Mouse (Mus musculus) midbrain, embryonic 12.5 days (tissue): ENCODE data around the gene Nipsnap1. TPM values are rescaled to one million over a fixed set of nuclear protein-coding genes. Genes with fewer than 3 reads are reported as not detected.

Source experiments
- ATAC-seq: fragments of 200-750 bp; cut with Nextera tagmentation; 2 replicates; pipeline ENCODE4 v1.8.0; 2017; ENCODE audit warnings: low read depth, moderate TSS enrichment, moderate library complexity; ENCODE audit not compliant: low FRiP score
- H3K27ac ChIP-seq: fragments of 300-500 bp; sonication (generic); replicated peaks from 2 replicates; pipeline ENCODE4 v1.5.1; 2016; ENCODE audit warnings: mild to moderate bottlenecking
- H3K27me3 ChIP-seq: fragments of 300-500 bp; sonication (generic); 2 replicates; pipeline ENCODE4 v1.6.1; 2016; ENCODE audit warnings: mild to moderate bottlenecking
- H3K36me3 ChIP-seq: fragments of 300-500 bp; sonication (generic); 2 replicates; pipeline ENCODE4 v1.6.1; 2016
- H3K4me1 ChIP-seq: fragments of 300-500 bp; sonication (generic); 2 replicates; pipeline ENCODE4 v1.6.1; 2016
- H3K4me2 ChIP-seq: fragments of 300-500 bp; sonication (generic); replicated peaks from 2 replicates; pipeline ENCODE4 v1.6.1; 2016; ENCODE audit warnings: mild to moderate bottlenecking, moderate library complexity
- H3K4me3 ChIP-seq: fragments of 300-500 bp; sonication (generic); 2 replicates; pipeline ENCODE4 v1.5.1; 2016; ENCODE audit warnings: mild to moderate bottlenecking
- H3K9ac ChIP-seq: fragments of 300-500 bp; sonication (generic); replicated peaks from 2 replicates; pipeline ENCODE4 v1.6.1; 2016; ENCODE audit warnings: mild to moderate bottlenecking, moderate library complexity
- H3K9me3 ChIP-seq: fragments of 300-500 bp; sonication (generic); 2 replicates; pipeline ENCODE4 v1.6.1; 2016; ENCODE audit warnings: mild to moderate bottlenecking
- WGBS: fragments of 180-500 bp; shearing (Covaris S2); methylation state at CpG from one replicate; pipeline ENCODE4 v1.1.7; 2016; 5-methylcytosine and 5-hydroxymethylcytosine counted together
- polyA plus RNA-seq: library from polyadenylated mRNA; unstranded; fragments of >200 nt; fragmentation: Nextera tagmentation; extraction: Ambion mirVana; gene quantifications from 2 replicates; pipeline ENCODE4 v1.2.1, GENCODE M21; 2016

The Nipsnap1 gene
- polyA plus RNA-seq, 1 experiment from 2014 or later, result 95.8 TPM

DNA sequence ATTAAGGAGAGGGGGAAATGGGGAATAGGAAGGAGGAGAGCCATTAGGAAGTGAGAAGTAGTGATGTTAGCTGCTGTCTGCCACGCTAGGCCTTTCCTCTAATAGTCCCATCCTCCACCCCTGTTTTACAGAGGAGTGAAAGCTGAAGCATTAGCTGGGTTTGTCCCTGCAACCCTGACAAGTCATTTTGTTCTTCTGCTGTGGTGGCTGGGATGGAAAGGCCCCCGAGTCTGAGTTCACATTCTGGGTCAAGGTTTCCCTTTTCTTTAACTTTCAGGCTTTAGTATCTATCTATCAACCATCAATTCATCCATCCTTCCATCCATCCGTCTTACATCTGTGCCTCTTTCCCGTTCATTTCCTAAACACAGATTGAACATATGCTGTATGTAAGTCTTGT, 7.3 kb downstream of the Nipsnap1 start:
- Histone ChIP-seq H3K4me1 (no peaks in the 10 kb centered on the region), H3K27ac (no peak overlapping the region), H3K9me3 (no peaks in the 10 kb centered on the region), H3K4me3 (no peak overlapping the region), H3K9ac (no peak overlapping the region), H3K36me3 (peaks cover 31% of the 10 kb centered on the region), H3K27me3 (no peaks in the 10 kb centered on the region), H3K4me2 (no peak overlapping the region)
- no peak for ATAC-seq
- 78% methylated on average over 4 of the region's 4 CpGs for WGBS

DNA sequence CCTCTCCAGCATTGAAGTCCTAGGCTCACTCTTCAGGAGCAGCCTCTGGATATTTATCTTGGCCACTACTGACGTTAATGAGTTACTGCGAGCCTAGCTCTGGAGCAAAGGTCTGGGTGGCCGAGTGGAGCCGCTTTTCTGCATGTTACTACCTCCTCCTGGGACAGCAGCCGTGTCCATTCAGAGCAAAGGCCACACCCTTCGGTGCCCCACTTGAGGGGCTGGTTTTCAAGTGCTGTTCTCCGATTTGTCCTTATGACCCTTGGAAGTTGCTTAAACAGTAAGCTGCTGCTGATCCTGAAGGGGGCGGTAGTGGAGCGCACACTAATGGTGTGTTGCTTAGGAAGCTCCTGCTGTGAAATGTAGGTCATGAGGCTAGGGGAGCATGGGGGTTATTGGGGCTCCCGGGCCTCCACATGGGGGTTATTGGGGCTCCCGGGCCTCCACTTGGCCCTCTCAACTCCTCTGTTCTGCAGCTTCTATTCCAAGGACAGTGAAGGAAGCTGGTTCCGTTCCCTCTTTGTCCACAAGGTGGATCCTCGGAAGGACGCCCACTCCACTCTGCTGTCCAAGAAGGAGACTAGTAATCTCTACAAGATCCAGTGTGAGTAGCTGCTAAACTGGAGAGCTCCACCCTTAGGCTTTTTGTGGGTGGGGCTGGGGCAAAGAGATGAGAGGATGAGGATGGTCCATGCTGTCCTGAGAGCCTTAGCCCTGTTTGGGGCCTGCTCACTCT, 9.3 kb downstream of the Nipsnap1 start:
- Histone ChIP-seq H3K4me1 (no peaks in the 10 kb centered on the region), H3K27ac (no peak overlapping the region), H3K4me2 (no peak overlapping the region), H3K9me3 (no peaks in the 10 kb centered on the region), H3K9ac (no peak overlapping the region), H3K27me3 (no peaks in the 10 kb centered on the region), H3K4me3 (no peak overlapping the region), H3K36me3 (peaks cover 34% of the 10 kb centered on the region)
- no peak for ATAC-seq
- 63% methylated on average over 14 of the region's 14 CpGs for WGBS

DNA sequence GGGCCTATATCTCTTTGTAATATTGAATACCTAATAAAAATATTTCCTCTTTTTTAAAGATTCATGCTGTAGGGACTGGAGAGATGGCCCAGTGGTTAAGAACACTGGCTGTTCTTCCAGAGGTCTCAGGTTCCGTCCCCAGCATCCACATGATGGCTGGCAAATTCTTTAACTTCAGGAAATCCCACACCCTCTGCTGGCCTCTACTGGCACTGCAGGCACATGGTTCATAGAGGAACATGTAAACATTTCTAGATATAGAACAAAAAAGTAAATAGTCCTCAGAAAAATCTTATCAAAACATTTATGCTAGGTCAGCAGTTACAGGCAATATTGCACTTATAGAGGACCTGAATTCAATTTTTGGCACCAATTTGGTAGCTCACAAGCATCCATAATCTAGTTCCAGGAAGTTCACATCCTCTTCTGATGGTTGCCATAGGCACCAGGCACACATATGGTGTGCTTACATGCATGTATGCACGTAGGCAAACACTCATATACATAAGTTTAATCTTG, 11.7 kb downstream of the Nipsnap1 start:
- H3K9ac ChIP-seq, result no peak overlapping the region
- ATAC-seq, result no peak
- no peak overlapping the region for H3K4me3 ChIP-seq
- H3K36me3 ChIP-seq, result peaks cover 58% of the 10 kb centered on the region
- H3K4me2 ChIP-seq, result no peak overlapping the region
- WGBS, result 72% methylated on average over 2 of the region's 2 CpGs
- H3K27me3 ChIP-seq, result no peaks in the 10 kb centered on the region
- H3K27ac ChIP-seq, result no peak overlapping the region
- H3K4me1 ChIP-seq, result no peaks in the 10 kb centered on the region
- H3K9me3 ChIP-seq, result no peaks in the 10 kb centered on the region

DNA sequence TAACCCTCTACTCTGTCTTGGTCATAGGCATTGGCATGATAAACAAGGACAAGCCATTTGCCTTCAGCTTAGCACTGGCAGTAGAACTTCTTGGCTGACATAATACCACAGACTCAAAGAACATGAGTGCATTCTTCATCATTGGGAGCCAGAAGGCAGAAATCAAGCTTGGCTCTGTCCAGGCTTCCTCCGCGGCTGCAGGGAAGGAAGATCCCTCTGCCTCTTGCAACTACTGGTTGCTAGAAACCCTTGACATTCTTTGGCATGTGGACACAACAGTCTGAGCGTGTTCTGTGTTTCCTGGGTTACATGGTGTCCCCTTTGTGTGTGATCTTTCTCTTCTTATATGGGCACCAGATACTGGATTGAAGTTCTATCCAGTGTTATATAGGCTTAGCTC, 13.2 kb downstream of the Nipsnap1 start:
- no peak for ATAC-seq
- H3K4me1 ChIP-seq, result no peaks in the 10 kb centered on the region
- no peak overlapping the region for H3K4me3 ChIP-seq
- no peak overlapping the region for H3K27ac ChIP-seq
- H3K9me3 ChIP-seq, result no peaks in the 10 kb centered on the region
- WGBS, result 96% methylated on average over 3 of the region's 3 CpGs
- H3K9ac ChIP-seq, result no peak overlapping the region
- no peaks in the 10 kb centered on the region for H3K27me3 ChIP-seq
- peaks cover 70% of the 10 kb centered on the region for H3K36me3 ChIP-seq
- no peak overlapping the region for H3K4me2 ChIP-seq

DNA sequence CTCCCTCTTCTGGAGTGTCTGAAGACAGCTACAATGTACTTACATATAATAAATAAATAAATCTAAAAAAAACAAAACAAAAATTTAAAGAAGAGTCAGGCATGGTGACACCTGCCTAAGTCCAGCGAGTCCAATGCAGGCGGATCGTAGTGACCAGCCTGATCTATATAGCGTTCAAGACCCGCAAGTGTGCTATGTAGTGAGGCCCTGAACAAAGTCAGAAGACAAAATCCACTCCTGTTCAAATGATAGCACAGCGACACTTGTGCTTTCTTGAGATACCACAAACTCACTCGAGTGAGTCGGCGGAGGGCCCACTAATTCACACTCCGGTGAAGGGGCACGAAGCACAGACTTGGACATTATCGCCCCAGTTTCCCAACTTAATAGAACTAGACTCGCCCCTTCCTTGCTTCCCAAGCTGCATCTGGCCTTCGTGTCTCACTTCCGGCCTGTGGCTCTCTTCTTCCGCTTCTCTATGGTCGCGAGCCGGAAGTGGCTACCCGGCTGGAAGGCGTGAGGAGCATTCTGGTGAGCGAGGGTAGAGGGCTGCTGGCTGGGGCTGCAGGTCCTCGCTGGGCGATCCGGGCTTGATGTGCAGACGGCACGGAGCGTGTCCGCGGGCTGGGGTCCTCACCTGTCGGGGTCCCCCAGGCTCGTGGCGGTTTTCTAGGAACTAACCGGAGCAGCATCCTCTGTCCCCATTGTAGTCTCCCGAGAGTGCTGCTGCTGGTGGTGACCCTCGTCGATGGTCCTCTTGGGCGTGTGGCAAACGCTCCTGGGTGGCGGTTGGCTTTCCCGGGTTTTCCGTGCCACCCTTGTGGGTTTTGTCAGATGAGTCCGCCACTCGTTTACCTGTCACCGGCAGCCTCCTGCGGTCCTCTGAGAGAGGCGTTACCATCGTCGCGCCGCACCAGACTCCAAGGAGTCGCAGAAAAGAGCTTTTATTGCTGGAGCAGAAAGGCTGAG, 21.4 kb downstream of the Nipsnap1 start, which contains the start of gene Thoc5:
Gene Thoc5, plus strand, starts transcription at position 473 of the 969 bp plus-strand sequence.
- 3% methylated on average over 52 of the region's 52 CpGs for WGBS
- Histone ChIP-seq H3K9me3 (no peaks in the 10 kb centered on the region), H3K9ac (peak within 1 kb of the TSS; percentile 84), H3K27me3 (no peaks in the 10 kb centered on the region), H3K36me3 (peaks cover 53% of the 10 kb centered on the region), H3K4me2 (peak within 1 kb of the TSS; percentile 89), H3K4me1 (peaks cover 6% of the 10 kb centered on the region), H3K4me3 (peak within 1 kb of the TSS; percentile 86), H3K27ac (peak within 1 kb of the TSS; percentile 80)
- ATAC-seq, result peak; percentile 94

DNA sequence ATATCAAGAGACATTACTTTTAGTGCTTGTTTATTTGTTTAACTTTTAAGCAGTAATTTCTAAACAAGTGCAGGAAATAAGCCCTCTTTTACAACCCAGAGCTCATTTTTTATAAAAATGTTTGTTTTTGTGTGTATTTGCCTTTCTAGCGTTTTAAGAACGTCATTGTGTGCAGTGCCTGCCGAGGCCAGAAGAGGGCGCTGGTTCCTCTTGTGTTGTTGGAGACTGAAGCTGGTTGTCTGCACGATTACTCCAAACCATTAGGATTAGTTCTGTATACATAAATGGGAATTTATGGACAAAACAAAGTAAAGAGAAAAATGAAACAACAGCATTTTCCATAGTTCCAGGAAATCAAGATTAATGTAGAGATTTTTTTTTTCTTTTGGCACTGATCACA, 26.7 kb downstream of the Nipsnap1 start:
- Histone ChIP-seq H3K4me3 (no peak overlapping the region), H3K4me2 (no peak overlapping the region), H3K27me3 (no peaks in the 10 kb centered on the region), H3K9me3 (no peaks in the 10 kb centered on the region), H3K9ac (no peak overlapping the region), H3K4me1 (peaks cover 6% of the 10 kb centered on the region), H3K36me3 (peaks cover 61% of the 10 kb centered on the region), H3K27ac (no peak overlapping the region)
- ATAC-seq, result no peak
- 76% methylated on average over 5 of the region's 5 CpGs for WGBS

DNA sequence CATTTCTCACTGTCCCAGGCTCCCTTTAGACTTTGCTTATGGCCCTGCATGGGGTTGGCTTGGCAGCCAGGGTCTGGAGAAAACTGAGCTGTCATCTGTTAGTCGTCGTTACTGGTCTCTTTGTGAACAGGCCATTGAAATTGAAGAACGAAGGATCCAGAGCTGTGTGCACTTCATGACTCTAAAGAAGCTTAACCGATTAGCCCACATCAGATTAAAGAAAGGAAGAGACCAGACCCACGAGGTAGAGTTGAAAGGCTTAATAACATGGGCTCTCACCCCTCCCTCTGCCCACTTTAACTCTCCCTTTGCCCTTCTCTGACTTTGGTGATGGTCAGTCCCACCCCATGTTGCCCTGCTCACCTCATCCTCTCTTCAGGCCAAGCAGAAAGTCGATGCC, 28.2 kb downstream of the Nipsnap1 start:
- Histone ChIP-seq H3K4me3 (no peak overlapping the region), H3K9me3 (no peaks in the 10 kb centered on the region), H3K4me2 (no peak overlapping the region), H3K27me3 (no peaks in the 10 kb centered on the region), H3K27ac (no peak overlapping the region), H3K4me1 (no peaks in the 10 kb centered on the region), H3K9ac (no peak overlapping the region), H3K36me3 (peaks cover 72% of the 10 kb centered on the region)
- 82% methylated on average over 6 of the region's 6 CpGs for WGBS
- no peak for ATAC-seq

DNA sequence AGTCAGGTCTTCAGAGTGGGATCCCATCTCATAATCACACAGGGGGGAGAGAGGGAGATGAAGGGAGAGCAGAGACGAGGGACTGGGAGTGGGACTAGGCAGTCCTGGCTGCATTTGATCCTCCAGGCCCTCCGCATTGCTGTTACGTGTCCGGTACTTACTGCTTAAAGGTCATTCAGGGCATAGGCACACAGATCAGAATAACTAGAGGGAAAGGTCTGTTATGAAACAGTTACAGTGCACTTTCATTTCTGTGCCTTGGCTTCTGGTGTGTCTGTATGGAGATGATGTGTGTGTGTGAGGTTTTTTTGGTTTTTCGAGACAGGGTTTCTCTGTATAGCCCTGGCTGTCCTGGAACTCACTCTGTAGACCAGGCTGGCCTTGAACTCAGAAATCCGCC, 32.5 kb downstream of the Nipsnap1 start:
- Histone ChIP-seq H3K9me3 (no peaks in the 10 kb centered on the region), H3K27me3 (no peaks in the 10 kb centered on the region), H3K36me3 (peaks cover 79% of the 10 kb centered on the region), H3K27ac (no peak overlapping the region), H3K9ac (no peak overlapping the region), H3K4me2 (no peak overlapping the region), H3K4me1 (no peaks in the 10 kb centered on the region), H3K4me3 (no peak overlapping the region)
- WGBS, result 95% methylated on average over 6 of the region's 6 CpGs
- no peak for ATAC-seq

DNA sequence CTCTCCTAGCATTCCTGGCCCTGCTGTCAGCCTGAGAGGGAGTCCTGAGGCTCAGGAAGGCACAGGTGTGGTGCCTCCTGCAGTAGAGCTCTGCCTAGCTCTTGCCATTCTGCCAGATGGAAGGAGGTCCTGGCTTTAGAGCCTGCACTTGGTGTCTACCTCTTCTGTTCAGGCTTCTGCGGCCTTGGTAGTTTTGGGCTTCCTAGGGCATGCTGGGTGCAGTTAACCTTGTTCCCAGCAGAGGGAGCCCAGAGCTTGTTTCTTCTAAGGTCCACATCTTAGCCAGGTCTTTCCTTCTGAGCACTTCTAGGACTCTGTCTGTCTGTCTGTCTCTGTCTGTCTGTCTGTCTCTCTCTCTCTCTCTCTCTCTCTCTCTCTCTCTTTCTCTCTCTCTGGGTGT, 42.3 kb downstream of the Nipsnap1 start:
- H3K27me3 ChIP-seq, result no peaks in the 10 kb centered on the region
- no peak overlapping the region for H3K9ac ChIP-seq
- no peaks in the 10 kb centered on the region for H3K4me1 ChIP-seq
- 40% methylated on average over 1 of the region's 1 CpGs for WGBS
- ATAC-seq, result no peak
- H3K36me3 ChIP-seq, result peaks cover 94% of the 10 kb centered on the region
- no peaks in the 10 kb centered on the region for H3K9me3 ChIP-seq
- no peak overlapping the region for H3K27ac ChIP-seq
- H3K4me2 ChIP-seq, result no peak overlapping the region
- H3K4me3 ChIP-seq, result no peak overlapping the region

DNA sequence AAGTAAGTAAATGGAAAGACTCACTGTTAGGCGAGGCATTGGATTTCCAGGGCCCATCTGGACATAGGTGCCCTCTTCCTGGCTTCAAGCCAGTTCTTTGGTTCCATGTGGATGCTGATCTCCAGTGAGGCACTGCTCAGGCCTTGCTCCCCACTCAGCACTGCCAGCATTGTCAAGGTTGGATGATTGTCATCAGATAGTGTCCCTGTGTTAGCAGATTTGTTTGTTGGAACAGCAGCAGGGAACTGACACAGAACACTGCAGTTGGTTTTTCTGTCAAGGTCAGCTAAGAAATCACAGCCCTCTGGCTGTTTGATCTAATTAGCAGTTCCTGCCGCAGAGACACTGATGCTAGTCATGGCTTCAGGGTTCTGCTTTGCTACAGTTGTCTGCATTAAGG, 47.5 kb downstream of the Nipsnap1 start:
- whole genome bisulfite sequencing, result 84% methylated on average over 2 of the region's 2 CpGs
- H3K9me3 ChIP-seq, result no peaks in the 10 kb centered on the region
- H3K4me2 ChIP-seq, result no peak overlapping the region
- no peak overlapping the region for H3K4me3 ChIP-seq
- no peak overlapping the region for H3K27ac ChIP-seq
- no peak for ATAC-seq
- H3K36me3 ChIP-seq, result peaks cover 99% of the 10 kb centered on the region
- no peak overlapping the region for H3K9ac ChIP-seq
- no peaks in the 10 kb centered on the region for H3K4me1 ChIP-seq
- no peaks in the 10 kb centered on the region for H3K27me3 ChIP-seq

DNA sequence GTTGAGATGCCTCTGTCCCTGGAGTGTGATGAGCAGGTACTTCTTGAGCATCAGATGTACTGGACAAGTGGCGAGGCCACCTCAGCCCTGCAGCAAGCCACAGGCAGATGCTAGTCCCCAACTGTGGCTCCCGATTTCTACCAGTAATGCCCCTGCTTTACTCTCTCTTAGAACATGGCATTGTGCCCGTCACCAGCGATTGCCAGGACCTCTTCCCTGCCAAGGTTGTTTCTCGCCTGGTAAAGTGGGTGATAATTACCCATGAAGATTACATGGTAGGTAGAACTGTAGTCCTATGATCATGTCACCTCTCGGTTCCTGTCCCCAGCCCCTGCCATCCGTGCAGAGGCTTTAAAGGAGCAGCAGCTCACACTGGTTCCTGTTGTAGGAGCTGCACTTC, 48.0 kb downstream of the Nipsnap1 start:
- Histone ChIP-seq H3K27ac (no peak overlapping the region), H3K27me3 (no peaks in the 10 kb centered on the region), H3K9ac (no peak overlapping the region), H3K4me2 (no peak overlapping the region), H3K9me3 (no peaks in the 10 kb centered on the region), H3K4me3 (no peak overlapping the region), H3K36me3 (peaks cover 100% of the 10 kb centered on the region), H3K4me1 (no peaks in the 10 kb centered on the region)
- 89% methylated on average over 7 of the region's 7 CpGs for WGBS
- ATAC-seq, result no peak

DNA sequence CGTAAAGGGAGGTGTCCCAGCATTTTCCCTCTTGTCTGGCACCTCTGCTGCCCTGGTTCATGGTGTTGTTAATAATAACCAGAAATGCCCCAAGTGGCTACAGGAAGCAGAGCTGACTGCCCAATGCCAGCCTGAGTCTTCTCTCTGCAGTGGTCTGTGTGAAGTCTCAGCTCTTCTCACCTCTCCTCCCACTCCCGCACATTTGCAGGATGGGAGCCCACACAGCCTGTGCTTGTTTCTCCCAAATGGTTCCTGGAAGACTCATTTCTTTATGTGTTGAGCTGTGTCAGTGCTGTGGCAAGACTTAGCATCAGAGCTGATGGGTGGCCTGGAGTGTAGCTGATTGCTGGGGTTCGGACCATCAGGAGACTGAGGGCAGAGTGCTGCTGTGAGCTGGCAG, 53.5 kb downstream of the Nipsnap1 start:
- H3K4me1 ChIP-seq, result peaks cover 8% of the 10 kb centered on the region; the same call in 1 of the 2 replicates
- H3K36me3 ChIP-seq, result peaks cover 89% of the 10 kb centered on the region
- no peak overlapping the region for H3K9ac ChIP-seq
- no peak overlapping the region for H3K27ac ChIP-seq
- 97% methylated on average over 3 of the region's 3 CpGs for WGBS
- no peaks in the 10 kb centered on the region for H3K27me3 ChIP-seq
- ATAC-seq, result no peak
- no peak overlapping the region for H3K4me2 ChIP-seq
- no peak overlapping the region for H3K4me3 ChIP-seq
- H3K9me3 ChIP-seq, result no peaks in the 10 kb centered on the region
